Comparison of ENCODE assay signal across 9 mouse cellular contexts in the genomic region with DNA sequence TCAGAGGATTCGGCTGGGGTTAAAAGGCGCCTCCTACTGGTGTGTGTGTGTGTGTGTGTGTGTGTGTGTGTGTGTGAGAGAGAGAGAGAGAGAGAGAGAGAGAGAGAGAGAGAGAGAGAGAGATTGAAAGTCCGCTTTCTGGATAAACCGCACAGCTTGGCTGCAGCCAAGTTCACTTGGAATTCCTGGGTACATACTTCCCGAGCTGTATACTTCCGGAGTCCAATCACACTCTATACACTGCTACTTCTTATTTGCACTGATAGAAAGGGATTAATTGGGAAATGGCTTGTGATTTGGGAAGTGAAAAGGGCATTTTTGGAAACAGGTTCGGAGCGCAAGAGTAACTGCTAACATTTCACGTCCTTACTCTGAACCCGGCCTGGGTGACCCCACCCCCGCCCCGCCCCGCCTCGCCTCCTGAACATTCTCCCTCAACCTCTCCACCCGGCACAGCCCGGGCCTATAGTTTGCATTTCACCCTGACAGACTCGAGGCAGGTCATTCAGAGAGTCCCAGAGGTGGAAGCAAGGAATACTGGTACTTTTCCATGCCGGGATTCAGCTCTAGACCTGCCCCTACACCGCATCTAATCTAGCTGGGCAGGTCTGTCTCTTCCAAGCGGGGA. TPM values are rescaled to one million over a fixed set of nuclear protein-coding genes. Genes with fewer than 3 reads are reported as not detected.
DNase-seq lines count a peak whose midpoint lies in the region; ATAC-seq and TF ChIP-seq lines count a peak whose summit lies in the region.
"Had no signal": no experiment of that assay in that cellular context is flagged by ENCODE, and none has a peak within 500 bp of the region (broad histone marks: within the 10 kb centered on the region; RNA-seq: fewer than 3 reads in every experiment).

No protein-coding gene starts in this region.

- peaks cover 83% of the 10 kb centered on the region for H3K27me3 ChIP-seq in forebrain, embryonic 10.5 days (ENCODE audit: poor library complexity, severe bottlenecking)
- H3K27me3 ChIP-seq in neural tube, embryonic 14.5 days (ENCODE audit: control insufficient read depth, insufficient read depth, low read length), result peaks cover 10% of the 10 kb centered on the region; the same call in 1 of the 2 replicates

- no peak for TF ChIP-seq CTCF in lung, adult 2 months (IDR thresholded peaks at IDR 0.05; ENCODE audit: insufficient read depth, low read length)

- H3K4me3 ChIP-seq in lung, adult 2 months (replicated peaks; ENCODE audit: extremely low read depth, low read depth, low read length), result peak overlapping the region; percentile 62
- H3K4me3 ChIP-seq in forebrain, embryonic 10.5 days, result peak overlapping the region; percentile 82
- no peak overlapping the region for H3K4me3 ChIP-seq in neural tube, embryonic 14.5 days (ENCODE audit: low read depth, low read length)

- peaks cover 5% of the 10 kb centered on the region; the same call in 1 of the 2 replicates for H3K4me1 ChIP-seq in lung, adult 2 months (ENCODE audit: control insufficient read depth, insufficient read depth, low read length)
- peaks cover 51% of the 10 kb centered on the region for H3K4me1 ChIP-seq in forebrain, embryonic 10.5 days
- H3K4me1 ChIP-seq in neural tube, embryonic 14.5 days (ENCODE audit: control insufficient read depth, insufficient read depth, low read length), result peaks cover 14% of the 10 kb centered on the region

- WGBS in lung, adult 2 months, result 17% methylated on average over 20 of the region's 20 CpGs
- 4% methylated on average over 20 of the region's 20 CpGs for WGBS in forebrain, embryonic 10.5 days
- 7% methylated on average over 20 of the region's 20 CpGs for WGBS in neural tube, embryonic 14.5 days

- H3K4me2 ChIP-seq in neural tube, embryonic 14.5 days (ENCODE audit: low read depth, low read length), result peak overlapping the region; percentile 63; the same call in 1 of the 2 replicates

- 0 out of 2 replicates have a peak overlapping the region, but pooled peaks have one; percentile 83 for H3K27ac ChIP-seq in forebrain, embryonic 10.5 days
- no peak overlapping the region for H3K27ac ChIP-seq in neural tube, embryonic 14.5 days (ENCODE audit: low read depth, low read length)

- no peak for TF ChIP-seq POLR2A in lung, adult 2 months (IDR thresholded peaks at IDR 0.05; ENCODE audit: borderline replicate concordance, extremely low read depth, low read depth, low read length)

- H3K36me3 ChIP-seq in forebrain, embryonic 10.5 days (replicated peaks), result no peaks in the 10 kb centered on the region
- H3K36me3 ChIP-seq in neural tube, embryonic 14.5 days (ENCODE audit: control insufficient read depth, insufficient read depth, low read length), result no peaks in the 10 kb centered on the region

- no peak for ATAC-seq in neural tube, embryonic 14.5 days (ENCODE audit: low read depth)

- H3K9me3 ChIP-seq in forebrain, embryonic 10.5 days, result no peaks in the 10 kb centered on the region
- H3K9me3 ChIP-seq in neural tube, embryonic 14.5 days (ENCODE audit: control insufficient read depth, low read length), result no peaks in the 10 kb centered on the region

- intact Hi-C loops in gastrocnemius, postnatal 36 days (cut with DNase I), result no loop called here

- no peak overlapping the region for H3K9ac ChIP-seq in neural tube, embryonic 14.5 days (replicated peaks; ENCODE audit: low read depth, low read length)

- DNase-seq in lung, adult 2 months, result no peak
- no peak for DNase-seq in lung, adult 18-20 months
- DNase-seq in forebrain, embryonic 10.5 days (ENCODE audit: extremely low spot score, low spot score), result no peak
- peak; percentile 49 to 77 for DNase-seq in kidney, postnatal 25 days
- DNase-seq in right cerebral cortex, postnatal 10 days (ENCODE audit: low spot score in 2 of 2), result no peak
- DNase-seq in right cerebral cortex, adult 2 months (ENCODE audit: low spot score in 2 of 2), result no peak
- no peak for DNase-seq in gastrocnemius, postnatal 36 days
- DNase-seq: spleen, adult 18-20 months had no signal

RNA-seq across cellular contexts. Expression of a gene that starts 0.9 kb away (rescaled TPM):
- polyA plus RNA-seq in lung, adult 2 months (2012; rRNA removed), result 12.9 and 16.5 TPM in 2 replicates
- polyA plus RNA-seq in forebrain, embryonic 10.5 days (2016; fragmentation: Nextera tagmentation; extraction: Ambion mirVana), result 6.6 and 6.7 TPM in 2 replicates
- 4.0 and 4.9 TPM in 2 replicates for polyA plus RNA-seq in neural tube, embryonic 14.5 days (2014; fragmentation: Nextera tagmentation; extraction: Ambion mirVana)
- 1 to 10 TPM; 1.1 to 1.2 TPM for total RNA-seq in gastrocnemius, postnatal 36 days (2021)

Comparison
In these comparisons a context has a peak if more than half of its experiments do, and no peak if none do; other contexts are left out.
1. DNase-seq: peak in kidney, postnatal 25 days (2 of 2); none in lung, adult 2 months (single experiment), lung, adult 18-20 months (0 of 2), forebrain, embryonic 10.5 days (single experiment), right cerebral cortex, postnatal 10 days (0 of 2), right cerebral cortex, adult 2 months (0 of 2) and gastrocnemius, postnatal 36 days (0 of 2).